16 mouse cellular contexts compared by ENCODE assay signal in genomic region chr11:61728037-61728436, GRCm38 (mm10). TPM values are rescaled to one million over a fixed set of nuclear protein-coding genes. Genes with fewer than 3 reads are reported as not detected.
A peak's percentile ranks its signal among the peaks of the same experiment; 100 is the strongest.
DNase-seq lines count a peak whose midpoint lies in the region; ATAC-seq lines count a peak whose summit lies in the region.
"Had no signal": no experiment of that assay in that cellular context is flagged by ENCODE, and none has a peak within 500 bp of the region (broad histone marks: within the 10 kb centered on the region; RNA-seq: fewer than 3 reads in every experiment).

No protein-coding gene starts in this region.

- DNase-seq in heart, adult 11 months = peak; percentile 95
- DNase-seq in heart, postnatal 14 days = no peak
- peak; percentile 62 to 73 for DNase-seq in kidney, postnatal 25 days
- no peak for DNase-seq in hindbrain, embryonic 11.5 days (ENCODE audit: low spot score)
- no peak for DNase-seq in thymus, postnatal 10 days (ENCODE audit: low spot score in 2 of 2)
- DNase-seq: adrenal gland, postnatal 14 days; B cell, adult 2 months; cerebellum, adult 8-10 months; spleen, adult 18-20 months; thymus, postnatal 25 days had no signal

- peaks cover 14% of the 10 kb centered on the region for H3K27me3 ChIP-seq in megakaryocyte, embryonic 14.5 days (replicated peaks)
- H3K27me3 ChIP-seq in hindbrain, embryonic 11.5 days (ENCODE audit: control insufficient read depth, insufficient read depth, low read length) = no peaks in the 10 kb centered on the region
- H3K27me3 ChIP-seq in forebrain, embryonic 15.5 days = no peaks in the 10 kb centered on the region

- no peak for ATAC-seq in megakaryocyte, adult 5-6 weeks (ENCODE audit: poor library complexity, severe bottlenecking)
- no peak for ATAC-seq in hindbrain, embryonic 11.5 days (ENCODE audit: low FRiP score)
- ATAC-seq in forebrain, embryonic 15.5 days (replicated peaks) = no peak
- ATAC-seq: hindbrain, embryonic 16.5 days; midbrain, embryonic 16.5 days had no signal

- no peak overlapping the region for H3K27ac ChIP-seq in hindbrain, embryonic 11.5 days (ENCODE audit: low read depth, low read length)
- no peak overlapping the region for H3K27ac ChIP-seq in forebrain, embryonic 15.5 days (replicated peaks)

- no peak overlapping the region for H3K4me2 ChIP-seq in hindbrain, embryonic 11.5 days (replicated peaks; ENCODE audit: low read depth, low read length)
- no peak overlapping the region for H3K4me2 ChIP-seq in forebrain, embryonic 15.5 days (replicated peaks)

- intact Hi-C loops in heart, postnatal 14 days (cut with DNase I) = no loop called here

- no peak overlapping the region for H3K9ac ChIP-seq in hindbrain, embryonic 11.5 days (ENCODE audit: low read depth, low read length)
- H3K9ac ChIP-seq in forebrain, embryonic 15.5 days (replicated peaks) = no peak overlapping the region

- no peaks in the 10 kb centered on the region for H3K9me3 ChIP-seq in megakaryocyte, embryonic 14.5 days
- no peaks in the 10 kb centered on the region for H3K9me3 ChIP-seq in hindbrain, embryonic 11.5 days (ENCODE audit: control insufficient read depth, low read length)
- H3K9me3 ChIP-seq in forebrain, embryonic 15.5 days = no peaks in the 10 kb centered on the region

- peak overlapping the region; percentile 26 for H3K4me3 ChIP-seq in megakaryocyte, embryonic 14.5 days (replicated peaks)
- no peak overlapping the region for H3K4me3 ChIP-seq in hindbrain, embryonic 11.5 days (ENCODE audit: low read depth, low read length)
- H3K4me3 ChIP-seq in forebrain, embryonic 15.5 days = no peak overlapping the region

- peaks cover 32% of the 10 kb centered on the region for H3K4me1 ChIP-seq in megakaryocyte, embryonic 14.5 days
- H3K4me1 ChIP-seq in hindbrain, embryonic 11.5 days (replicated peaks; ENCODE audit: control insufficient read depth, insufficient read depth, low read length) = no peaks in the 10 kb centered on the region
- no peaks in the 10 kb centered on the region for H3K4me1 ChIP-seq in forebrain, embryonic 15.5 days

- WGBS in hindbrain, embryonic 11.5 days = 92% methylated on average over 2 of the region's 2 CpGs
- 91% methylated on average over 2 of the region's 2 CpGs for WGBS in forebrain, embryonic 15.5 days

- H3K36me3 ChIP-seq in megakaryocyte, embryonic 14.5 days (replicated peaks; ENCODE audit: low read length) = peaks cover 58% of the 10 kb centered on the region
- H3K36me3 ChIP-seq in hindbrain, embryonic 11.5 days (ENCODE audit: control insufficient read depth, insufficient read depth, low read length) = 0 out of 2 replicates have a peak, but pooled peaks cover 2% of the 10 kb centered on the region
- peaks cover 55% of the 10 kb centered on the region for H3K36me3 ChIP-seq in forebrain, embryonic 15.5 days

RNA-seq across cellular contexts. Expression of gene Slc5a10, which starts 7.4 kb away (rescaled TPM):
- total RNA-seq in heart, postnatal 14 days (2021) = not detected
- 0.12 TPM in 1 of 2 replicates, not detected in the other for polyA plus RNA-seq in megakaryocyte, embryonic 14.5 days (2012; ENCODE audit: insufficient read depth, low replicate concordance)
- not detected in 2 replicates for total RNA-seq in megakaryocyte, adult 5-6 weeks (2015)
- total RNA-seq in megakaryocyte, adult 5-6 weeks (2017) = not detected in 2 replicates
- polyA plus RNA-seq in hindbrain, embryonic 11.5 days (2014; fragmentation: Nextera tagmentation; extraction: Ambion mirVana) = 0.09 TPM in 1 of 2 replicates, not detected in the other
- polyA plus RNA-seq in forebrain, embryonic 15.5 days (2015; fragmentation: Nextera tagmentation; extraction: Ambion mirVana) = not detected in 2 replicates
- total RNA-seq: adrenal gland, postnatal 14 days had no signal
- polyA plus RNA-seq: hindbrain, embryonic 16.5 days; midbrain, embryonic 16.5 days had no signal

RNA-seq across cellular contexts. Expression of gene Prpsap2, which starts 33.9 kb away (rescaled TPM):
- total RNA-seq in heart, postnatal 14 days (2021) = 1 to 10 TPM; 6.4 to 7.0 TPM
- 8.9 TPM in 1 of 2 replicates, not detected in the other for polyA plus RNA-seq in megakaryocyte, embryonic 14.5 days (2012; ENCODE audit: insufficient read depth, low replicate concordance)
- total RNA-seq in megakaryocyte, adult 5-6 weeks (2015) = 30.4 and 36.2 TPM in 2 replicates
- 40.9 and 45.3 TPM in 2 replicates for total RNA-seq in megakaryocyte, adult 5-6 weeks (2017)
- 42.3 and 44.9 TPM in 2 replicates for polyA plus RNA-seq in hindbrain, embryonic 11.5 days (2014; fragmentation: Nextera tagmentation; extraction: Ambion mirVana)
- polyA plus RNA-seq in forebrain, embryonic 15.5 days (2015; fragmentation: Nextera tagmentation; extraction: Ambion mirVana) = 64.3 and 67.3 TPM in 2 replicates

RNA-seq across cellular contexts. Expression of gene Fam83g, which starts 44.1 kb away (rescaled TPM):
- total RNA-seq in heart, postnatal 14 days (2021) = under 1 TPM; 0.07 to 0.24 TPM
- 5.2 and 5.9 TPM in 2 replicates for polyA plus RNA-seq in megakaryocyte, embryonic 14.5 days (2012; ENCODE audit: insufficient read depth, low replicate concordance)
- not detected in 2 replicates for total RNA-seq in megakaryocyte, adult 5-6 weeks (2015)
- total RNA-seq in megakaryocyte, adult 5-6 weeks (2017) = not detected in 2 replicates
- polyA plus RNA-seq in hindbrain, embryonic 11.5 days (2014; fragmentation: Nextera tagmentation; extraction: Ambion mirVana) = 0.18 and 0.31 TPM in 2 replicates
- 0.20 and 0.51 TPM in 2 replicates for polyA plus RNA-seq in forebrain, embryonic 15.5 days (2015; fragmentation: Nextera tagmentation; extraction: Ambion mirVana)
- total RNA-seq: layer of hippocampus, postnatal 25 days had no signal

Comparison
In these comparisons a context has a peak if more than half of its experiments do, and no peak if none do; other contexts are left out.
1. DNase-seq: peak in heart, adult 11 months (single experiment) and kidney, postnatal 25 days (2 of 2); none in heart, postnatal 14 days (0 of 2), hindbrain, embryonic 11.5 days (single experiment) and thymus, postnatal 10 days (0 of 2).